Mouse (Mus musculus): ENCODE results near the gene Egflam.

- no peak for TF ChIP-seq ZC3H11A (IDR thresholded peaks at IDR 0.05; ENCODE audit: borderline replicate concordance, low read depth, low read length)
- no peak for TF ChIP-seq HCFC1 (IDR thresholded peaks at IDR 0.05; ENCODE audit: borderline replicate concordance, insufficient read depth, low read length)
- TF ChIP-seq MAFK (IDR thresholded peaks at IDR 0.05; ENCODE audit: insufficient read depth, low read depth, low read length) = no peak
Observed at GRCm38 (mm10) chr15:7215845-7216244, 182.3 kb downstream of the Egflam start.

Measured in ES-E14 (cell line).